Mouse (Mus musculus): ENCODE data around the gene Amn.

Gene Amn

DNA sequence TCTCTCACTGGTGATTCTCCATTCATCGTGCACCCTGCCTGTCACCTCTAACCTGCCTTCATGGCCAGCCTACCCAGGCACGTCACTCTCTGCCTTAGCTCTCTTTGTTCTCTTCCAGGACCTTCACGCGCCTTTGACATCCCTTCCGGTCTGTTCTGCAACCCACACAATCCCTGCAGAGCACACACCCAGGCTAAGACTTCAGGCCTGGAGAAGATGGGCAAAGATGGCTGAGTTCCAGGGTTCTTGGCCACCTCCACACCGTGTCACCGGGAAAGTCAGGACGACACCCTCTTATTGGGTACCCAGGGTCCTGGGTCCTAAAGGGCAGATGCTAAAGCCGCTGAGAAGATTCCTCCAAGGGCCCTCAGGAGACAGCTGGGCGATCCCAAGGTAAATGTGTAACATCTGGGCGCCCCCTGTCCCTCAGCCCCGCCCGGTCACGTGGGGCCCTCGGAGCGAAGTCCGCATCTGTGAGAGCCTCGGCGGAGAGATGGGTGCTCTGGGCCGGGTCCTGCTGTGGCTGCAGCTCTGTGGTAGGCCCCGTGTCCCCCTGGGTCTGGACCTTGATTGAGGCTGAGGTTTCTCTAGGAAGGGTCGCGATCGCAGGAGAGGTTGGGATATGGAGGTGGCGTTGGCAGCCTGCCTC, at the start of gene Amn:
Gene Amn, plus strand, starts transcription at position 467 of the 649 bp plus-strand sequence.
- in situ Hi-C loops (cut with MboI): no loop called here

DNA sequence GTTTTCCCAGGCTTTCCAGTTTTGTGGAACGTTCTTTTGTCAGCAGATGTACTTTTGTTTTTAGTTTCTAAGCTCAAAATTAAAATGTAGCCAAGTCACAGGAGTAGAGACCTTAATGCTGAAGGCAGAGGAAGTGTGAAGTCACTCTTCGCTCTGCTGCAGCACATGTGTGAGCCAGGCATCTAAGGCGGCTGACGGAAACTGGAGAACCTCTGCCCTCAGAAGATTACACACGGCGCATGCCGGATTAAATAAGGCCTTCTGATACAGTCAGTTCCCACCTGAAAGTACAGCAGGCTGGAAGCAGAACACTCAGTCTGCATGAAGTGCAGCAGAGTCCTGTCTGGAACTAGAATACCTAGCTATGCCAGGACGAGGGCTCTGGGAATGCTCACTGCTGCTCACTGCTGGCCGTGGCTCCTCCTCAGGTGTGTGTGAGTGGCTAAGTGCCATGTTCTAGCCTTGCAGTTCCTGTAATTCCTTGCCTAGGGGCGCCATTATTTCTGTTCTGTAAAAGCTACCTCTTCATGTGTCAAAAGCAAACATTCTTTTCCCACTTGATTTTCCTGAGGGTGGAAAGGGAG, 45.6 kb upstream of the Amn start:
- in situ Hi-C loops (cut with MboI): no loop called here

DNA sequence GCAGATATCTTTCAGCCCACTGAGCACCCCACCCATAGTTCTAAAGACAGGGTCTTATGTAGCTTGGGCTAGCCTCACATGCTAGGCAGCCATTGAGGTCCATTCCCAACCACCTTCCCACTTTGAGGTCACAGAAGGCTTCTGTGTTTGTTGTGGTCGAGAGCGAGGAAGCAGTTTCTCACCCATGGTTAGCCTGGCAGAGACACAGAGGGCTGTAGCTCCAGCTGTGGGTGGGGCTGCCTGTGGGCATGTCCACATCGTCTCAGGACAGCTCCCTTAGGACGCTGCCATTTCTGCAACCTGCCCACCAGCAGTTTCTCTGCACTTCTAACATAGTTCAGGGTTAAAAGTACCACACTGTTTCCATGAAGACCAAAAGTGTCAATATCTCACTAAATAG, 43.5 kb upstream of the Amn start:
- in situ Hi-C loops (cut with MboI): no loop called here

DNA sequence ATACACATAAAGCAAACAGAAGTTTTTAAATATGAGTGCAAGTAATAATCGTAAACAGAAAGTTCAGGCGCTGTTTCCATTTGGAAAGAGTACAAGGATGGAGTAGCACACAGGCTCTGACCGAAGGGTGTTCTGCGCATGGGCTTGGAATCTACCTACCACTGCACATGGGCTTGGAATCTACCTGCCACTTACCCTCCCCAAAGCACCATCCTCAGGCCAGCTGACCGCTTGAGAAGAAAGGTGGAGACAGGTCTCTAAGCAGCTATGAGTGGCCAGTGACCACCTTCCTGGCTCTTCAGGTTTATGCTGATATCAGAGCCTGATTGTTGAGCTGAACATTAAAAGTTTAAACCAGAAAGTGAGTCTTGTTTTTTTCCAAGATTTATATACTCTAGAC, 42.4 kb upstream of the Amn start:
- in situ Hi-C loops (cut with MboI): no loop called here

DNA sequence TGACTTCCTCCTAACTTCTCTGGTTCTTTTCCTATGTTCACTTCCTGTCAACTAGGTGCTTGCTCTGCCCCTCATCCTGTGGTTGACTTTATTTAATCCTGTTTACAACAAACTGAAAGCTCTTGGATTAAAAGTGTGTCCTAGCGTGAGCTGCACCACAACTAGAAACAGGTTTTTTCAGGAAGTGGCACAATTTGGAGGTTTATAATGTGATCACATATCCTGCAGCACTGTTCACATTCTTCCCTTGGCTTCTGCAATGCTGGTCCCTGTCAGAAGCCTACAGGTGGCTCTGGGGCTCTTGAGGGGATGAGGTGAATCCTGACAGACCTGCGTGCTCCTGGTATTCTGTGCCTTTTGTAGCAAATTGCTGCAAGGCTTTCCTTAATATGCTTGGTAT, 40.1 kb upstream of the Amn start:
- in situ Hi-C loops (cut with MboI): no loop called here

DNA sequence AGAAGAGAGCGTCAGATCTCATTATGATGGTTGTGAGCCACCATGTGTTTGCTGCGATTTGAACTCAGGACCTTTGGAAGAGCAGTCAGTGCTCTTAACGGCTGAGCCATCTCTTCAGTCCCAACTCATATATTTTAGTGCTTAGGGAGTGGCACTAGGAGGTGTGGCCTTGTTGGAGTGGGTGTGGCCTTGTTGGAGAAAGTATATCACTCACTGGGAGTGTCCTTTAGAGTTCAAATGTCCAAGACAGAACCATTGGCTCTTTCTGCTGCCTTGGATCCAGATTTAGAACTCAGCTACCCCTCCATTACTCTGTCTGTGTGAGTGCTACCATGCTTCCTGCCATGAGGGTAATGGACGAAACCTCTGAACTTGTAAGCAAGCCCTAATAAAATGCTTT, 37.1 kb upstream of the Amn start:
- in situ Hi-C loops (cut with MboI): no loop called here

DNA sequence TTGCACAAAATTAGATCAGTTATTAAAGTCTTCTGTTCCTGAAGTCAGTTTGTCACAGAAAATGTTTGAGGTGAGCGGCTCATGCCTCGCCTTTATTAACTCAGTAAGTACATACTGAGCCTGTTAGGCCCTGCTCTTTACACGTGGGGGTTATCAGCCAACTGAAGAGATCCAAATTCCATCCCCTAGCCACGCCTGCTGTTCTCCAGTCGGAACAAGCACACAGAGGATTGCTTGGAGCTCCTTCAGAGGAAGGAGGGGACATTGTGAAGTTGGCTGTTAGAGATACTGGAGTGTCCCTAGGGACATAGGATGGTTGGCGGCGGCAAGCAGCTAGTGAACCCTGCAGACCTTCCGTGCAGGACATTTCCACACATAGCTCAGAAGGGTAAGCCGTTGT, 36.5 kb upstream of the Amn start:
- in situ Hi-C loops (cut with MboI): no loop called here

DNA sequence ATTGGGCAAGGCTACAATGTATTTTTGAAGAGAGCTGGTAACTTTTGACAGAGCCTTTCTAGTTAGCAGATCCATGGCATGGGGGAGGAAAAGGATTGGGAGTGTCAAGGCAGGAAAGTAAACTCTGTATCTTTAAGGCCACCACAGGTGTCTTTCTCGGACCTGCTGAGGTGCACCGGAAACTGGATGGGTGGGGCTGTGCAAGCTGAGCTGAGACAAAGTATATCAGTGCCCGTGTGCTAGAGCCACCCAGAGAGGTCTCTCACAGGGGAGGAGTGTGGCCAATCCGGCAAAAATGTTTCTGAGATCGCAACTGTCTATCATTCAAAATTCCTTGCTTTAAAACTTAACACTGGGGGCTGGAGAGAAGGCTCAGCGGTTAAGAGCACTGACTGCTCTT, 35.3 kb upstream of the Amn start:
- in situ Hi-C loops (cut with MboI): no loop called here

DNA sequence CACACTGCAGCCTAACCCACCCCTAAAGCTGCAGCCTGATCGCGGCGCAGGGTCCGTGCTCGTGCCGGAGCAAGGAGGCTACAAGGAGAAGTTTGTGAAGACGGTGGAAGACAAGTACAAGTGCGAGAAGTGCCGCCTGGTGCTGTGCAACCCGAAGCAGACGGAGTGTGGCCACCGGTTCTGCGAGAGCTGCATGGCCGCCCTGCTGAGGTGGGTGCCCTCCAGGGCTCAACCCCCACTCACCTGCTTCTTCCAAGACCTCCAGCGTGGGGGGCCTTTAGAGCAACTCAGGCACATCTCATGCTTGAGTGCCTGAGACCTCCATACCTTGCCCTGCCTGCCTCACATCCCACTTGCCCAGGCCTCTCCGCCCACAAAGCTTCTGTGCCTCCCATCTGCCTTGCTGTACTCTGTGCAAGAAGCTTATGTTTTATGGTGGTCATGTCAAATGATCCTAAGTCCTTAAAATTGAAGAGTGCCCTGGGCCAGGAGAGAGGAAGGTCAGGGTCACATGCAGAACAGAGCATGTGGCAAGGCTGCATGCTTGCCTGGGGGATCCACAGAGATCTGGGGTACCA, 33.2 kb upstream of the Amn start:
- in situ Hi-C loops (cut with MboI): no loop called here

DNA sequence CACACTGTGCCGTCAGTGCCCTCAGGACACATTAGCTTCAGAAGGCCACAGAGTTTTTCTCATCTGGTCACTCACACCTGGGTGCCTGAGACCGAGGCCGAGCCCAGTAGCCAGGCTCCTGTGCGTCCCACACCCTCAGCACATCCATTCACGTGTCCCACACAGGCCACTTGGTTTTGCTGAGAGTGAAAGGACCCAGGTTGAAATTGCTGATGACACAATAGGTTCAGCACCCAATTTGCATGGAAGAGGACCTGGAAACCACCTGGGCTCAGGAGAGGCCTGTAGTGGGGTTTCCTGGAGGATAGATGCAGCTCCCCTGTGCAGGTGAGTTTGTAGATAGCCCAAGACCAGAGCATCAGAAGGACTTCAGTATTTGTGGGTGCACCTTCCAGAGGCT, 32.5 kb upstream of the Amn start:
- in situ Hi-C loops (cut with MboI): no loop called here

DNA sequence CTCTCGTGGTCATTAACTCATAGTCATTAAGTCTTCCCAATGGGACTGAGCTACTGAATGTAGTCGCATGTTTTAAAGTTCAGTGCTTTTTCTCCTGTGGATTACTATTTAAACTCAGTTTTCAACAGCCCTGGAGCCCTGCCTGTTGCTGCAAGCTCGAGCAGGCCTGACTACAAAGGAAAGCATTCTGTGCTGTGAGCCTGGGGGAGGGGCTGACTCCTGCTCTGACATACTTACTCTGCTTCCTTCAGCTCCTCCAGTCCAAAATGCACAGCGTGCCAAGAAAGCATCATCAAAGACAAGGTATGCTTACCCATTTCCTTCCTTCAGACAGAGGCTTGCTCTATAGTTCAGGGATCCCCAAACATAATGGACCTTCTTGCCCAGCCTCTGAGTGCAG, 32.1 kb upstream of the Amn start:
- in situ Hi-C loops (cut with MboI): no loop called here

DNA sequence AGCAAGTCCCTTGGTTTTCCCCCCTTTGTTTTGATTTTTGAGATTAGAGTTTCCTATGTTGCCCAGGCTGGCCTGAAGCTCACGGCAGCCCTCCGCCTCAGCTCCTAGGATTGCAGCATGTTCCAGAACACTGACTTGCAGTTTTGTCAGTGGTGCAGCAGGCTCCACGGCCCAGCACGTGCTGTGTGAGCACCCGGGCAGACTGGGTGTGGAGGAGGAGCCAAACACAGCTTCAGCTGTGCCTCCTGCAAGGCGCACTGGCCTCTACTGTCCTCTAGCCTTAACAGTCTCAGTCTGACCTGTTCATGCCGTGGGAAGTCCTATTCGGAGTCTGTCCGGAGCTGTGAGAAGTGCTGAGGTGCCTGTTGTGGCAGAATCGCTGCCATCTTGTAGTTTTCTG, 31.0 kb upstream of the Amn start:
- in situ Hi-C loops (cut with MboI): no loop called here

DNA sequence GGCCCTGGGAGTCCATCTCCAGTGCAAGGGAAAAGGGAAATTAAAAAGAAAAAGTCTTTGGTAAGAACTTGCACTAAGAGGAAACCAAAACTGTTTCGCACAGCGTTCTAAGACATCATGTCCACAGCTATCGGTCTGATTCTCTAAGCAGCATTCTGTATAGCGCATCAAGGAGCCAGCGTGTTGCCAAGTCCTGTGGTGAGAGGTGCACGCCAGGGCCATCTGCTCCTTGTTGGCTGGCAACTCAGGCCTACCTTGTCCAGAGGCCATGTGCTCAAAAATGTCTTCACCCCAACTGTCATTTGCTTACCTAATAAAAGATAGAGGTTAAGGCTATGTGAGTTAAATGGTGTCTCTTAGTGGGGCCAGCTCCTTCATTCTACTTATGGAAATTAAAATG, 29.0 kb upstream of the Amn start:
- in situ Hi-C loops (cut with MboI): no loop called here

DNA sequence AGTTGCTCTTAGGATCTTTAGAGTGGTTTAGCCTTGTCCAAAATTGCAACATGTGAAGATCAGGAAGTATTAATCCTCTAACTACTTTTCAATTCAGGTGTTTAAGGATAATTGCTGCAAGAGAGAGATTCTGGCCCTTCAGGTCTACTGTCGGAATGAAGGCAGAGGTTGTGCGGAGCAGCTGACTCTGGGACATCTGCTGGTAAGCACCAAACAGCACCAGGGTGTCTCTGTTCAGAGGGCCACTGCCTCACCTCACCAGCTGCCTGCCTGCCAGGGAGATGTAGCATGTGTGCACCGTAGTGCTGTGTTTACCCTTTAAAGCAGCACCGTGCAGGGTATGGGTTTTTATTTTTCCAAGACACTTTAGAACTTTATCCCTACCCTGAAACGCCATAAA, 28.5 kb upstream of the Amn start:
- in situ Hi-C loops (cut with MboI): no loop called here

DNA sequence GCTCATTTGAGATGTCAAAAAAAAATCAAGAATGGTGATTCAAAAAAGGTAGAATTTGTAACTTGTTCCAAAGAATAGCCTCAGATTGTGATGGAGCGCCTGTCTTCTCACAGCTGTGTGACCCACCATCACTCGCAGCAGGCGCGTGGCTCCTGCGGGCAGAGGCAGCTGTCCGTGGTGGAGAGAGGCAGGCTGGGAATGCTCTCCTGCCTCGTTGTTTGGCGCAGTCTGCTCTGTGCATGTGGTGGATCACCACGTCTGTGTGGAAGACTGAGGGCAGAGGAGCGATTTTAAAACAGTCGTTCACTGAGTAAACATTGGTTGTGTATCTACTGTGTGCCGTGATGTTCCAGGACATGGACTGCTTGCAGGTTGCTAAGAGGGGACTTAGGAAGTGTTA, 27.2 kb upstream of the Amn start:
- in situ Hi-C loops (cut with MboI): no loop called here

DNA sequence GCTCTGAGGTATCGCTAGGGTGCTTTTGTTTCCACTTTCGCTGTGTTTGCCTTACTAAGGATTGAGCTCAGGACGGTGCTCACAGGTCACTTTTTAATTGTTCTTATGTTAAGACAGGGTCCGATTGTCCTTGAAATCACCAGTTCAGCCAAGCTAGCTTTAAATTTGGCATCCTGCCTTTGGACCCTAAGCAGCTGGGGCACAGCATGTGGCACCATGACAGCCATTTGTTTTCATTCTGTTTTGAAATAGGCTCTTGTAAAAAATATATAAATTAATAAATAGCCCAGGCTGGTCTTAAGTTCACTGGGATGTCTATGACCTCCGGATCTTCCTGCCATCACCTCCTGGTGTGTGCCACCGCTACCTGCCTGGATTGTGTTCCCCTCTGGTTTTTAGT, 25.8 kb upstream of the Amn start:
- in situ Hi-C loops (cut with MboI): no loop called here

DNA sequence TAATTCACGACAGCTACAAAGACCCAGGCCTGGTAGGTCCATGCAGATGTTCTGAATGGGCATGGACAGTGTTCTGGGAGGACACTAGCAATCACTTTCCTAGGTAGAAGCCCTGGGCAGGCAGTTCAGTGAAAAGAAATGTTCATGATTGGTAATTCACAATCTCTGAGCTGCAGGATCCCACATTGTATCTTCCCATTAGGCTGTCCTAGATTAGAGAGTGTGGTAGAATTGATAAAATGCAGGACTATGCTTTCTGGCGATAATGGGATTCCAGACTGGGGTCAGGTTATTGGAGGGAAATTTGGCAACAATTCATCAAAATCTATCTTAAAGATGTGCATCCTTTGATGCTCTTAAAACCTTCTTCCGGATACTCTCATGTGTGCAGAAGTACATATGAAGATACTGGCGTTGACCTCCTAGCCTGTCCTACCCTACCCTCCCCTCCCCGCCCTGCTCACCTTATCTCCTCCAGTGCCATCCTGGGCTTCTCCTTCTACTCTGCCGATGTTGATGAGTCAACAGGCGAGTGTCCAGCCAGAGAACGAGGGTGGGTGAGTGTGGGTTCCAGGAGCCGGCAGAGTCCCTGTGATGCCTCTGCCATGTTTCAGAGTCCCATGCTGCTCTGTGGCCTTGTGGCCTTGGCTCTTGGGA, 24.0 kb upstream of the Amn start:
- in situ Hi-C loops (cut with MboI): no loop called here

DNA sequence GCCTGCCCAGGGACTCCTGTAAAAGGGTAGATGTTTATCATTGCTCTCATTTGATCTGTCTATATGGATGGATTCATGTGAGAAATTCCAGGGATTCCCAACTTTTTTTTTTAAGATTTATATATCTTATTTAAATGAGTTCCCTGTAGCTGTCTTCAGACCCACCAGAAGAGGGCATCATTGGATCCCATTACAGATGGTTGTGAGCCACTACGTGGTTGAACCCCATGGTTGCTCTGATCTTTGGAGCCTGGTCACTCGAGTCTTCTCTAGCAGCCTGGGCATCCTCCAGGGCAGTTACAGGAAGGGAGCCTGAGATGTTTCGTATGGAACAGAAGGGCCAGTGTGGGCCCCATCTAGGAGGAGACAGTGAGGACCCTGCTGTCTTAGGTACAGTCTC, 21.8 kb upstream of the Amn start:
- in situ Hi-C loops (cut with MboI): no loop called here

DNA sequence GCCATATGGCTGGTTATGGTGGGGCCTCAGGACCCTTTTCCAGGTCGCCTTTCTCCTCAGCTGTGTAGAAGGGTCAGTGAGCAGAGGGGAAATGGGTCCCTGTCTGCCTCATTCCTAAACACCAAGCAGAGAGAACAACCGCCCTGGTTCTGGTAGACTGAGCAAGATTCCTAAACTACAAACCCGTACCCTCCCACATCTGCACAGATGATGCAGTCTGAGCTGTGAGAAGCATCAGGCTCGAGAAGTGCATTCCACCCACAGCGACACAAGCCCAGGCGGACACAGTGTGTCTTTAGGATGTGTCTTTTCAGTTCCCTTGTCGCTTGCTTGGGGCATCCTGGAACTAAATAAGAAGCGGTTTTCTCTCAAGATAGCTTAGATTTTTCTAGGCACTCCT, 20.8 kb upstream of the Amn start:
- in situ Hi-C loops (cut with MboI): no loop called here

DNA sequence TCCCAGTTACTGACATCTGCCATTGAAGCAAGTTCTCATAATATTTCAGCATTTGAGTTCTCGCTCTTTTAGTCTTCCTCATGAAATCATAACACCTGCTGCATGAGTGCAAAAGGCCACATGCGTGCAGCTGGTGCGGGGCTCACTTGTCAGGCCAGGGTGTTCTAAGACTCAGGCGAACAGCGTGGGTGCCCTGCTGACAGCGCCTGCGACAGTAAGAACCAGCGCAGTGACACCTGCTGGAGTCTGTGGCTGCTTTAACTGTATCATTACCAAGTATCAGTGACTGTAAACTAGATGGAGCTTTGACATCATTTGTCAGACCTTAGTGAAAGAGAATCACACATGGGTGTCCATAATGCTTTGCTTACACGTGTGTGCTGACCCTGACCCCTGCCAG, 19.7 kb upstream of the Amn start:
- in situ Hi-C loops (cut with MboI): no loop called here

DNA sequence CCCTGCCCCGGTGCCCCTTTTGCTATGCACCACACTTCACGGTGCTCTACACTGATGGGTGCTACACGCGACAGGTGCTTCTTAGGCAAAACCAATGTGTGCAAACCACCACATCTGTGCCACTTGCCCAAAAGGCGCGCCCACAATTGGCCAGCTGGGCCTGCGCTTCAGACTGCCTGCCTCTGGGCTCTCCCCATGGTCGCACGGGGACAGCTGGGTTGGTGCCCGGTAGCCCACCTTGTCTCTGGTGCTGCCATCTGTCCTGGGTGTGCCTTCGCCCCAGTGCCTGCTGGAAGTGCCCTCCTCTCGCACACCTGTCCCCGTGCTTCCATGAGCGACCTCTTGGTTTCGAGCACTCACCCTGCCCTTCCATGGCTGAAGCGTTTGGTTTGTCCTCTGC, 7.2 kb upstream of the Amn start:
- in situ Hi-C loops (cut with MboI): no loop called here

DNA sequence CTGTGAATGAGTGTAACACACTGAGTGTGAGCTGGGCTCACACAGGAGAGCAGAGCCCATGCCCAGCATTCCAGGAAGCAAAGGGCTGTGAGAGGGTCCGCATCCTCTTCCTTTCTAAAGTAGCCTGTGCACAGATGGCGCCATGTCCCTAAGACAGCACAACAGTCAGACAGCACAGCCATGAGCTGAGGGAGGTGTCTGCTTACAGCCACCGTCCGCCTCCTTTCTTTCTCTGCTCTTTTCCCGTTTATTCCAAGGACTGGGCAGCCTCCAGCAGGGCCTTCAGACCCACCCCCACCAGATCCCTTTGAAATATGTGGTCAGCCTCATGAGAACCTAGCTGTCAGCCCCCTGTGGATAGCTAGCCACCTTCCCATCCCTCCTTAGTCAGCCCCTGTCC, 5.7 kb upstream of the Amn start:
- in situ Hi-C loops (cut with MboI): no loop called here

DNA sequence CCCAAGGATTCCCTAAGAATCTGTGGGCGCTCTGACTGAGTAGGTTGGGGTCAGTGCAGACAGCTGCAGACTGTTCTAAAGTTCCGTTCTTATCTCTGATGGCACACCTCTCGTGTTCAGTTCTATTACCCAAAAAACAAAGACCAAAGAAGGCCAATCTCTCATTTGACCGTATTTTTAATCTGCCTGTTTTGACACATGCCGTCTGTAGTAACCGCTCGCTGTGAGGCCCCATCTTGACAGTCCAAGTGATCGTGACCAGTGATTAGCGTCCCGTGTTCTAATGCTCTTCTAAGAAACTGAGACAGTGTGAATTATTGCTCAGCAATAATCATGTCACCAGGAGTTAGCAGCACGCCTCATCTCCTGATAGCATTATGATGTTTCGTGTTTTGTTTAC, 4.3 kb upstream of the Amn start:
- in situ Hi-C loops (cut with MboI): no loop called here

Measured in mature B cell (primary cell).